Mouse (Mus musculus) ovary, postnatal 36 days (tissue): Measurements from ENCODE around the gene Tnrc6a.
"Not testable (repeated sequence)": the region's sequence is repeated elsewhere in the genome, so short reads cannot be mapped to it uniquely, and the experiment has no call there.

Experiments
- DNase-seq: peaks from one replicate; pipeline ENCODE4 v3.0.0; 2022; ENCODE audit warnings: low spot score, mixed read lengths

The Tnrc6a gene

GRCm38 (mm10) chr7:123123665-123124298, at the start of gene Tnrc6a:
Gene Tnrc6a (plus strand): TSS chr7:123123885.
- peak; percentile 93 for DNase-seq

- DNase-seq: no peak
Measured at GRCm38 (mm10) chr7:123082236-123082635, 41.4 kb upstream of the Tnrc6a start.

- no peak for DNase-seq
Measured at GRCm38 (mm10) chr7:123083441-123084123, 40.1 kb upstream of the Tnrc6a start.

GRCm38 (mm10) chr7:123084180-123084691, 39.4 kb upstream of the Tnrc6a start:
- DNase-seq: peak; percentile 44

- DNase-seq: no peak
Measured at GRCm38 (mm10) chr7:123084708-123085107, 39.0 kb upstream of the Tnrc6a start.

GRCm38 (mm10) chr7:123088920-123089319, 34.8 kb upstream of the Tnrc6a start:
- no peak for DNase-seq

GRCm38 (mm10) chr7:123096344-123097120, 27.2 kb upstream of the Tnrc6a start:
- DNase-seq: no peak

GRCm38 (mm10) chr7:123097891-123098750, 25.6 kb upstream of the Tnrc6a start:
- peak; percentile 76 for DNase-seq

GRCm38 (mm10) chr7:123101295-123101694, 22.4 kb upstream of the Tnrc6a start:
- DNase-seq: no peak

- DNase-seq: not testable (repeated sequence)
Measured at GRCm38 (mm10) chr7:123105381-123105780, 18.3 kb upstream of the Tnrc6a start.

GRCm38 (mm10) chr7:123105906-123106305, 17.8 kb upstream of the Tnrc6a start:
- DNase-seq: no peak

- DNase-seq: no peak
Measured at GRCm38 (mm10) chr7:123106326-123106725, 17.4 kb upstream of the Tnrc6a start.

GRCm38 (mm10) chr7:123108058-123109055, 15.3 kb upstream of the Tnrc6a start:
- DNase-seq: no peak

GRCm38 (mm10) chr7:123109361-123110000, 14.2 kb upstream of the Tnrc6a start:
- DNase-seq: no peak

- DNase-seq: no peak
Measured at GRCm38 (mm10) chr7:123110135-123110534, 13.6 kb upstream of the Tnrc6a start.

- no peak for DNase-seq
Measured at GRCm38 (mm10) chr7:123113590-123113989, 10.1 kb upstream of the Tnrc6a start.

GRCm38 (mm10) chr7:123116799-123117198, 6.9 kb upstream of the Tnrc6a start:
- no peak for DNase-seq

GRCm38 (mm10) chr7:123117209-123117608, 6.5 kb upstream of the Tnrc6a start:
- DNase-seq: no peak

GRCm38 (mm10) chr7:123120516-123120915, 3.2 kb upstream of the Tnrc6a start:
- no peak for DNase-seq

GRCm38 (mm10) chr7:123124299-123124716, 623 bp downstream of the Tnrc6a start:
- no peak for DNase-seq
